ENCODE assay signal across 21 mouse cellular contexts in genomic region chr3:65562212-65562611, GRCm38 (mm10).
"Had no signal": no experiment of that assay in that cellular context is flagged by ENCODE, and none has a peak within 500 bp of the region (broad histone marks: within the 10 kb centered on the region; RNA-seq: fewer than 3 reads in every experiment).

No protein-coding gene starts in this region.

- H3K27ac ChIP-seq: hindbrain, postnatal 0 days; layer of hippocampus, adult 2 months; limb, embryonic 10.5 days; limb, embryonic 13.5 days; liver, embryonic 12.5 days; liver, embryonic 15.5 days; midbrain, embryonic 15.5 days; neural tube, embryonic 13.5 days; stomach, embryonic 15.5 days had no signal

- DNase-seq: kidney, adult 18-20 months; kidney, adult 9 months; kidney, postnatal 14 days; kidney, postnatal 4 days; layer of hippocampus, adult 9-11 months; liver; spleen, adult 18-20 months; thymus, adult 2 months; thymus, postnatal 36 days had no signal

- H3K9ac ChIP-seq: limb, embryonic 13.5 days; liver, embryonic 12.5 days; liver, embryonic 15.5 days; midbrain, embryonic 15.5 days; neural tube, embryonic 13.5 days; stomach, embryonic 15.5 days had no signal

- H3K36me3 ChIP-seq: limb, embryonic 10.5 days; limb, embryonic 13.5 days; liver, embryonic 12.5 days; liver, embryonic 15.5 days; midbrain, embryonic 15.5 days; neural tube, embryonic 13.5 days; stomach, embryonic 15.5 days had no signal

- H3K4me3 ChIP-seq: layer of hippocampus, adult 2 months; limb, embryonic 10.5 days; limb, embryonic 13.5 days; liver, embryonic 12.5 days; liver, embryonic 15.5 days; midbrain, embryonic 15.5 days; myocyte; neural tube, embryonic 13.5 days; stomach, embryonic 15.5 days had no signal

- H3K4me1 ChIP-seq: liver, embryonic 12.5 days; liver, embryonic 15.5 days; stomach, embryonic 15.5 days had no signal

- H3K9me3 ChIP-seq: limb, embryonic 10.5 days; limb, embryonic 13.5 days; liver, embryonic 12.5 days; liver, embryonic 15.5 days; midbrain, embryonic 15.5 days; neural tube, embryonic 13.5 days; stomach, embryonic 15.5 days had no signal

- H3K27me3 ChIP-seq: limb, embryonic 13.5 days; liver, embryonic 12.5 days; liver, embryonic 15.5 days; midbrain, embryonic 15.5 days; neural tube, embryonic 13.5 days; stomach, embryonic 15.5 days had no signal

- ATAC-seq: hindbrain, postnatal 0 days; inflammation-experienced regulatory T-cells, adult 6 months; liver, embryonic 12.5 days; midbrain, embryonic 15.5 days had no signal

- H3K4me2 ChIP-seq: limb, embryonic 13.5 days; liver, embryonic 12.5 days; liver, embryonic 15.5 days; midbrain, embryonic 11.5 days; midbrain, embryonic 15.5 days; neural tube, embryonic 13.5 days; stomach, embryonic 15.5 days had no signal
